Mouse (Mus musculus) kidney, postnatal 0 days (tissue): ENCODE results near the gene Man2a1. TPM values are rescaled to one million over a fixed set of nuclear protein-coding genes. Genes with fewer than 3 reads are reported as not detected.

ENCODE experiments used
- ATAC-seq: fragments of 200-750 bp; cut with Nextera tagmentation; replicated peaks from 2 replicates; pipeline ENCODE4 v1.8.0; 2017; ENCODE audit warnings: low read depth, moderate number of reproducible peaks, moderate TSS enrichment, moderate library complexity; ENCODE audit not compliant: low FRiP score
- DNase-seq: peaks from one replicate; pipeline ENCODE4 v3.0.0-alpha.2; 2016; ENCODE audit warnings: low spot score
- H3K27ac ChIP-seq: fragments of 300-500 bp; sonication (generic); 2 replicates; pipeline ENCODE4 v1.5.1; 2014; ENCODE audit warnings: mild to moderate bottlenecking
- H3K27me3 ChIP-seq: fragments of 300-500 bp; sonication (generic); 2 replicates; pipeline ENCODE4 v1.6.1; 2014; ENCODE audit warnings: low read length, mixed read lengths; ENCODE audit not compliant: insufficient read depth
- H3K36me3 ChIP-seq: fragments of 300-500 bp; sonication (generic); 2 replicates; pipeline ENCODE4 v1.6.1; 2014; ENCODE audit warnings: low read length, mixed read lengths; ENCODE audit not compliant: insufficient read depth
- H3K4me1 ChIP-seq: fragments of 300-500 bp; sonication (generic); replicated peaks from 2 replicates; pipeline ENCODE4 v1.6.1; 2014; ENCODE audit warnings: antibody characterized with exemption, low read length, mixed read lengths; ENCODE audit not compliant: insufficient read depth
- H3K4me2 ChIP-seq: fragments of 300-500 bp; sonication (generic); 2 replicates; pipeline ENCODE4 v1.6.1; 2014; ENCODE audit warnings: mild to moderate bottlenecking, low read length, moderate library complexity, mixed read lengths
- H3K4me3 ChIP-seq: fragments of 300-500 bp; sonication (generic); replicated peaks from 2 replicates; pipeline ENCODE4 v1.5.1; 2014; ENCODE audit warnings: low read depth, low read length
- H3K9ac ChIP-seq: fragments of 300-500 bp; sonication (generic); 2 replicates; pipeline ENCODE4 v1.6.1; 2014; ENCODE audit warnings: low read depth, low read length
- H3K9me3 ChIP-seq: fragments of 300-500 bp; sonication (generic); replicated peaks from 2 replicates; pipeline ENCODE4 v1.6.1; 2016; ENCODE audit warnings: low read length, inconsistent platforms, mixed read lengths
- CTCF ChIP-seq: IDR thresholded peaks from 2 replicates; pipeline ENCODE4 v1.5.1; 2016; ENCODE audit warnings: antibody characterized with exemption, low read depth, mild to moderate bottlenecking, moderate library complexity
- WGBS: fragments of 180-500 bp; shearing (Covaris S2); extraction: QIAGEN DNeasy Blood & Tissue Kit; methylation state at CpG from one replicate; pipeline ENCODE4 v1.1.7; 2014; 5-methylcytosine and 5-hydroxymethylcytosine counted together
- polyA plus RNA-seq: library from polyadenylated mRNA; unstranded; fragments of >200 nt; fragmentation: Nextera tagmentation; extraction: Ambion mirVana; gene quantifications from 2 replicates; pipeline ENCODE4 v1.2.1, GENCODE M21; 2015

Man2a1 gene
- polyA plus RNA-seq, 1 experiment from 2014 or later, result 9.9 TPM

- Histone ChIP-seq H3K4me1 (no peaks in the 10 kb centered on the region), H3K36me3 (no peaks in the 10 kb centered on the region), H3K27ac (no peak overlapping the region), H3K4me3 (no peak overlapping the region), H3K9me3 (no peaks in the 10 kb centered on the region), H3K27me3 (no peaks in the 10 kb centered on the region), H3K9ac (no peak overlapping the region), H3K4me2 (no peak overlapping the region)
- no peak for TF ChIP-seq CTCF
- ATAC-seq (no peak), DNase-seq (no peak)
- WGBS, result 84% methylated on average over 4 of the region's 4 CpGs
Observed at GRCm38 (mm10) chr17:64763491-64763890, 163.0 kb downstream of the Man2a1 start.

- no peak overlapping the region for H3K4me2 ChIP-seq
- TF ChIP-seq CTCF, result no peak
- DNase-seq, result no peak
- 84% methylated on average over 11 of the region's 11 CpGs for WGBS
- H3K36me3 ChIP-seq, result no peaks in the 10 kb centered on the region
- no peak overlapping the region for H3K27ac ChIP-seq
- no peaks in the 10 kb centered on the region for H3K4me1 ChIP-seq
- H3K4me3 ChIP-seq, result no peak overlapping the region
- no peak for ATAC-seq
- H3K27me3 ChIP-seq, result no peaks in the 10 kb centered on the region
- H3K9me3 ChIP-seq, result no peaks in the 10 kb centered on the region
- no peak overlapping the region for H3K9ac ChIP-seq
Observed at GRCm38 (mm10) chr17:64764175-64765122, 163.9 kb downstream of the Man2a1 start.

GRCm38 (mm10) chr17:64765286-64765685, 164.8 kb downstream of the Man2a1 start:
- Histone ChIP-seq H3K9ac (no peak overlapping the region), H3K36me3 (no peaks in the 10 kb centered on the region), H3K27me3 (no peaks in the 10 kb centered on the region), H3K4me2 (no peak overlapping the region), H3K4me3 (no peak overlapping the region), H3K27ac (no peak overlapping the region), H3K9me3 (no peaks in the 10 kb centered on the region), H3K4me1 (no peaks in the 10 kb centered on the region)
- TF ChIP-seq CTCF, result no peak
- DNase-seq (no peak), ATAC-seq (no peak)
- 45% methylated on average over 9 of the region's 9 CpGs for WGBS

GRCm38 (mm10) chr17:64766507-64766906, 166.0 kb downstream of the Man2a1 start:
- ATAC-seq (no peak), DNase-seq (no peak)
- no peak for TF ChIP-seq CTCF
- no peak overlapping the region for H3K27ac ChIP-seq
- H3K4me2 ChIP-seq, result no peak overlapping the region
- no peak overlapping the region for H3K4me3 ChIP-seq
- H3K9ac ChIP-seq, result no peak overlapping the region
- H3K27me3 ChIP-seq, result no peaks in the 10 kb centered on the region
- H3K4me1 ChIP-seq, result no peaks in the 10 kb centered on the region
- 72% methylated on average over 6 of the region's 6 CpGs for WGBS
- no peaks in the 10 kb centered on the region for H3K9me3 ChIP-seq
- H3K36me3 ChIP-seq, result no peaks in the 10 kb centered on the region

GRCm38 (mm10) chr17:64770277-64770676, 169.7 kb downstream of the Man2a1 start:
- WGBS, result 92% methylated on average over 1 of the region's 1 CpGs
- Histone ChIP-seq H3K9ac (no peak overlapping the region), H3K4me3 (no peak overlapping the region), H3K9me3 (no peaks in the 10 kb centered on the region), H3K27me3 (no peaks in the 10 kb centered on the region), H3K4me1 (no peaks in the 10 kb centered on the region), H3K4me2 (no peak overlapping the region), H3K36me3 (no peaks in the 10 kb centered on the region), H3K27ac (no peak overlapping the region)
- DNase-seq (no peak), ATAC-seq (no peak)
- no peak for TF ChIP-seq CTCF

- H3K27ac ChIP-seq, result no peak overlapping the region
- TF ChIP-seq CTCF, result no peak
- H3K27me3 ChIP-seq, result no peaks in the 10 kb centered on the region
- no peaks in the 10 kb centered on the region for H3K9me3 ChIP-seq
- no peak overlapping the region for H3K4me2 ChIP-seq
- no peak overlapping the region for H3K9ac ChIP-seq
- H3K4me1 ChIP-seq, result no peaks in the 10 kb centered on the region
- ATAC-seq (no peak), DNase-seq (no peak)
- H3K36me3 ChIP-seq, result no peaks in the 10 kb centered on the region
- no peak overlapping the region for H3K4me3 ChIP-seq
Observed at GRCm38 (mm10) chr17:64772611-64773010, 172.1 kb downstream of the Man2a1 start.
